Mouse (Mus musculus) telencephalon, adult 2 months (tissue): ENCODE measurements at regions not wholly inside any gene's neighbourhood (a gene's known extent, or its start where the extent isn't known, plus 50 kb on each side); places are given as distances from the start of the nearest gene placed in this dataset.

Experiments used
- DNase-seq: peaks from one replicate; pipeline ENCODE4 v3.0.0-alpha.2; 2011; ENCODE audit warnings: low read depth, low spot score

GRCm38 (mm10) chr16:24255037-24255436 lies 138.3 kb upstream of the Lpp start:
- DNase-seq: no peak

- no peak for DNase-seq
Measured at GRCm38 (mm10) chr16:24254590-24254989, 138.7 kb upstream of the Lpp start.

- DNase-seq: no peak
Measured at GRCm38 (mm10) chr16:24254143-24254542, 139.2 kb upstream of the Lpp start.

- no peak for DNase-seq
Measured at GRCm38 (mm10) chr16:24247291-24247690, 146.0 kb upstream of the Lpp start.

GRCm38 (mm10) chr16:24238075-24238555 lies 155.2 kb upstream of the Lpp start:
- DNase-seq: no peak

GRCm38 (mm10) chr16:24237425-24237824 lies 155.9 kb upstream of the Lpp start:
- DNase-seq: no peak

- DNase-seq: no peak
Measured at GRCm38 (mm10) chr16:24237013-24237412, 156.3 kb upstream of the Lpp start.

- no peak for DNase-seq
Measured at GRCm38 (mm10) chr16:24236511-24236910, 156.8 kb upstream of the Lpp start.

GRCm38 (mm10) chr16:24234795-24235194 lies 158.5 kb upstream of the Lpp start:
- no peak for DNase-seq

GRCm38 (mm10) chr16:24232001-24232530 lies 161.2 kb upstream of the Lpp start:
- no peak for DNase-seq

- DNase-seq: no peak
Measured at GRCm38 (mm10) chr16:24231506-24231905, 161.8 kb upstream of the Lpp start.

- DNase-seq: no peak
Measured at GRCm38 (mm10) chr16:24229002-24229607, 164.2 kb upstream of the Lpp start.

- no peak for DNase-seq
Measured at GRCm38 (mm10) chr16:24225897-24226296, 167.4 kb upstream of the Lpp start.

GRCm38 (mm10) chr16:24225090-24225489 lies 168.2 kb upstream of the Lpp start:
- no peak for DNase-seq

- DNase-seq: no peak
Measured at GRCm38 (mm10) chr16:24223901-24224300, 169.4 kb upstream of the Lpp start.

- DNase-seq: no peak
Measured at GRCm38 (mm10) chr16:24223527-24223880, 169.8 kb upstream of the Lpp start.

- no peak for DNase-seq
Measured at GRCm38 (mm10) chr16:24222759-24223526, 170.4 kb upstream of the Lpp start.

- no peak for DNase-seq
Measured at GRCm38 (mm10) chr16:24221992-24222391, 171.3 kb upstream of the Lpp start.

- DNase-seq: no peak
Measured at GRCm38 (mm10) chr16:24220613-24221012, 172.7 kb upstream of the Lpp start.

- DNase-seq: no peak
Measured at GRCm38 (mm10) chr16:24219691-24220090, 173.6 kb upstream of the Lpp start.

- no peak for DNase-seq
Measured at GRCm38 (mm10) chr16:24218850-24219185, 174.5 kb upstream of the Lpp start.

- DNase-seq: no peak
Measured at GRCm38 (mm10) chr16:24218162-24218849, 175.0 kb upstream of the Lpp start.

- peak; percentile 12 for DNase-seq
Measured at GRCm38 (mm10) chr16:24216828-24217227, 176.5 kb upstream of the Lpp start.
